Mouse (Mus musculus): ENCODE measurements around the gene AC109138.7. TPM values are rescaled to one million over a fixed set of nuclear protein-coding genes. Genes with fewer than 3 reads are reported as not detected.
A peak's percentile ranks its signal among the peaks of the same experiment; 100 is the strongest.

AC109138.7 gene
- total RNA-seq (2021): not detected
- long read RNA-seq, experiment 1, partial matches to known transcripts: 0 of 1 reads
- long read RNA-seq, experiment 1, other reads (novel, unspliced or antisense): 1 of 1 reads
- long read RNA-seq, experiment 2, partial matches to known transcripts: 0 of 1 reads
- long read RNA-seq, experiment 2, other reads (novel, unspliced or antisense): 1 of 1 reads

GRCm38 (mm10) chr19:4214071-4214770, at the start of gene AC109138.7, which contains the start of gene Clcf1:
Gene AC109138.7, plus strand, starts transcription at chr19:4214357.
Gene Clcf1, plus strand, starts transcription at chr19:4214238.
- DNase-seq: peak; percentile 63 to 81

GRCm38 (mm10) chr19:4164721-4165120, 49.4 kb upstream of the AC109138.7 start:
- peak; percentile 69 for DNase-seq

GRCm38 (mm10) chr19:4166678-4167476, 47.3 kb upstream of the AC109138.7 start:
- DNase-seq: peak; percentile 55 to 57

GRCm38 (mm10) chr19:4169378-4169784, 44.8 kb upstream of the AC109138.7 start:
- DNase-seq: peak; percentile 100

GRCm38 (mm10) chr19:4169810-4170209, 44.3 kb upstream of the AC109138.7 start:
- peak in 1 of 2 experiments; percentile 57 for DNase-seq

GRCm38 (mm10) chr19:4170723-4171392, 43.3 kb upstream of the AC109138.7 start:
- no peak for DNase-seq

- DNase-seq: no peak
Observed at GRCm38 (mm10) chr19:4171393-4172290, 42.5 kb upstream of the AC109138.7 start.

- DNase-seq: no peak
Observed at GRCm38 (mm10) chr19:4172925-4173324, 41.2 kb upstream of the AC109138.7 start.

GRCm38 (mm10) chr19:4175368-4175947, 38.7 kb upstream of the AC109138.7 start, which contains the start of gene Carns1:
Gene Carns1, minus strand, starts transcription at chr19:4175479.
- no peak for DNase-seq

- no peak for DNase-seq
Observed at GRCm38 (mm10) chr19:4180411-4180810, 33.7 kb upstream of the AC109138.7 start.

- DNase-seq: peak; percentile 82 to 85
Observed at GRCm38 (mm10) chr19:4181892-4182291, 32.3 kb upstream of the AC109138.7 start.

- no peak for DNase-seq
Observed at GRCm38 (mm10) chr19:4183689-4184088, 30.5 kb upstream of the AC109138.7 start.

GRCm38 (mm10) chr19:4184976-4185975, 28.9 kb upstream of the AC109138.7 start:
- peak in 1 of 2 experiments; percentile 55 for DNase-seq

GRCm38 (mm10) chr19:4187303-4187702, 26.9 kb upstream of the AC109138.7 start:
- no peak for DNase-seq

- no peak for DNase-seq
Observed at GRCm38 (mm10) chr19:4189051-4189620, 25.0 kb upstream of the AC109138.7 start.

GRCm38 (mm10) chr19:4190831-4191334, 23.3 kb upstream of the AC109138.7 start, which contains the start of gene Tbc1d10c:
Gene Tbc1d10c, minus strand, starts transcription at chr19:4191284.
- peak in 1 of 2 experiments; percentile 55 for DNase-seq

- DNase-seq: peak; percentile 98 to 99
Observed at GRCm38 (mm10) chr19:4191528-4192250, 22.5 kb upstream of the AC109138.7 start, which contains the start of gene Ppp1ca. Gene Ppp1ca, plus strand, starts transcription at chr19:4192065.
